Mouse (Mus musculus) heart, postnatal 25 days (tissue): ENCODE measurements around the gene Synpo2. TPM values are rescaled to one million over a fixed set of nuclear protein-coding genes. Genes with fewer than 3 reads are reported as not detected.
A peak's percentile ranks its signal among the peaks of the same experiment; 100 is the strongest.

Experiments used
- DNase-seq: peaks from one replicate; pipeline ENCODE4 v3.0.0; 2022; ENCODE audit warnings: low spot score
- intact Hi-C: fragments of 180-260 bp; cut with DNase I; formaldehyde crosslinking; loops from one replicate; pipeline ENCODE4 v1.15.1; 2025
- total RNA-seq, 2 experiments: library from RNA; stranded (reverse); gene quantifications; 2 replicates each; pipeline ENCODE4 v1.2.3; 2021

Gene Synpo2
- total RNA-seq: 10 to 100 TPM; 75.9 to 80.6 TPM

DNA sequence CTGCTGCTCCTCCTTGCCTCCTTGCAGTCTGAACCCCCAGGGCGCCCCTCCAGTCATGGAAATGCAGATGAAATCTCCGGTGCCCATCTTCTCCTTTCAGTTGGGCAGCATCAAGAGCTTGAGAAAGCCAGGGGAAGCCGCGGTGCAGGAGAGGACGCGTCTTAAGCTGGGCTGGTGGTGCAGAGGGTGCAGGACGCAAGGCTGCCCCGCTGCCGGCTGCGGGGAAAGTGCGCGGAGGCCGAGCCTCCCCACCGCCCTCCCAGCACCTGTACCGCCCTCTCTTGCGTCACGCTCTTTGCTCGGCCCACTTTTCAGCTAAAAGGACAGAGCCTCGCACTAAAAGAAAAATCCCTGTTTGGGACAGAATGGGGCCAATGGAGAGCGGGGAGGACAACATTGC, at the start of gene Synpo2:
Gene Synpo2 (minus strand): TSS at position 229 of the 400 bp plus-strand sequence.
- intact Hi-C loops: loop anchor here (1.0 to 2.0 kb wide), 2 partner anchors 31 to 86 kb away; partner anchors contain the start of gene Sec24d
- DNase-seq: peak; percentile 63

DNA sequence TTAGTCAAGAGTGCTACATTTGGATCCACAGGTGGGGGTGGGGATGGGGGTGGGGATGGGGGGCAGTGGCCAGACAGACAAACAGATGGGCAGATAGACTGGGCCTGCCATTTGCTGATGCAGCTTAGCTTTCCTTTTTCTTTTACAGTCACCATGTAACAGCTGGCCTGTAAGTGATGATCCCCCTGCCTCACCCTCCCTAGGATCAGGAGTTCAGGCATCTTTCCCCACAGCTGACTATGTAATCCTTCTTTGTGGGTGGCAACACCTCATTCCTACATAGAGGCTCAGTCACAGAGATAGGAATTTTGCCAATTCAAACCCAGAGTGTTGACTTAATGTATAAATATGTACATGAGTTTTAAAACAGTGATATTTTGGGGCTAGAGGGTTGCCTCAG, 49.7 kb upstream of the Synpo2 start:
- DNase-seq: no peak
- intact Hi-C loops: no loop called here

DNA sequence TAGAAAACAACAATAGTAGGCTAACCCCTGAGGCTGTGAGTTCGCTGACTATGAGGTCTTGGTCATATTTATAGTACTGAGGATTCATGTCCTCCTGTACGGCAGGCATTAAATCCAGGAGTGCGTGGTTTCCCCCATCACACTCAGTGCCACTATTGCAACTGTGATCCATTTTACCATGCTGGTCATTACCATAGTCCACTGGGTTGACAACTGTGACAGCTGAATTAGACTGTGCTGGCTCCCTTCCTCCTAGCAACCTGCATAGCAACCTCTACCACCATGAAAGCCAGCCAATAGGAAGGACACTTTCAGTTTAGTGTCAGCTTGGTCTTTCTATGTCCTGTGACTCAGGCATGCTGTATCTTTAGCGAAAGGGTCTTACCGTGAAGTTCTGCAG, 48.3 kb upstream of the Synpo2 start:
- DNase-seq: no peak
- intact Hi-C loops: no loop called here

DNA sequence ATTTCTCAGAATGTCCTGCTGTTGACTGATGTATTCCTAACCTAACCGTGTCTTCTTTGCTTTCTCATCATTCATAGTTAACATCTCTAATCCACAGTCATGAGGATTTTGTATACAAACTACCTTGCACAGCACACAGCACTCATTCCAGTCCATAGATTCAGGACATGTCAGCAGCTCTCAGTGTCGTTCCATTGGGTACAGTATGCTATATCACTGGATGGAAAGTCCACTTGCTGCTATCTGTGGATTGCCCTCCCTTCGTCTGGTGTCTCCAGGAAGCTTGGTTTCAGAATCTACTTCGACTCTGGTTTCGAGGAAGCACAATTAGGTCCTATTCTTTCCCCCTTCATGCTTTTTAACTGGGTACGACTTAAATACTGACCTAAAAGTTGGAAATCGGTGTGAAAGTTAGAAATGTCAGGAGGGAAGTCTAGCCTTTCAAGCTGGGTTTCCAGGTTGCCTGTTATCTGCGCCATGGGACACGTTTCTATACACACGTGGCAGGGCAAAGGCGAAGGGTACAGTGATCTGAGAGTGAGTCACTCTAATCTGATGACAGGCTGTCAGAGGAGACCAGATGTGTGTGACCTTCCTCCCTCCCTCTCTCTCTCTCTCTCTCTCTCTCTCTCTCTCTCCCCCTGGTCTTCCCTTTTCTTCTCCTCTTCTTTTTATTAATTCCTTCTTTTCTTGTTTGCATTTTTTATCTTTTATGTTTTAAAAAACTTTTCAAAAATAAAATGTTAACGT, 47.1 kb upstream of the Synpo2 start:
- no peak for DNase-seq
- intact Hi-C loops: no loop called here

DNA sequence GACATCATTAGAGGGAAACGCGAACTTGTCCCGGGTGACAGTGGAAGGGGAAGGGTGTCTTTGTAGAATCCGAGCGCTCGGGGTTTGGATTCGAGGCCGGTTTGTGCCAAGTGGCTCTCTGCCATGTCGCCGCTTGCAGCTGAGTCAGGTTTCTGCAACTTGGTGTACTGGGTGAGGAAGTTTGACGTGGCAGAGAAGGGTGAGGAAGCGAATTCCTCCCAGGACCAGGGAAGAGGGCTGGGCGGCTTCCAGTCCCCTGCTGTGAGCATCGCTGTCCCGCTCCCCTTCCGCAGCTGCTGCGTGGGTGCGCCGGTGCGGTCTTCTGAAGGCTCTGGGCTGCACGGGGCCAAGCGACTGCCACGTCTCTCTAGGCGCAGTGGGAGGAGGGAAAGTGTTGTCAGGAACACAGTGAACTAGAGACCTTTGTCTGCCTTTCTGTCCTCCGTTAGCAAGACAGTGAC, 31.8 kb upstream of the Synpo2 start:
- DNase-seq: peak; percentile 69
- intact Hi-C loops: loop anchor here (2.0 kb wide), 1 partner anchor 31 kb away; the partner anchor contains the start of gene Synpo2

DNA sequence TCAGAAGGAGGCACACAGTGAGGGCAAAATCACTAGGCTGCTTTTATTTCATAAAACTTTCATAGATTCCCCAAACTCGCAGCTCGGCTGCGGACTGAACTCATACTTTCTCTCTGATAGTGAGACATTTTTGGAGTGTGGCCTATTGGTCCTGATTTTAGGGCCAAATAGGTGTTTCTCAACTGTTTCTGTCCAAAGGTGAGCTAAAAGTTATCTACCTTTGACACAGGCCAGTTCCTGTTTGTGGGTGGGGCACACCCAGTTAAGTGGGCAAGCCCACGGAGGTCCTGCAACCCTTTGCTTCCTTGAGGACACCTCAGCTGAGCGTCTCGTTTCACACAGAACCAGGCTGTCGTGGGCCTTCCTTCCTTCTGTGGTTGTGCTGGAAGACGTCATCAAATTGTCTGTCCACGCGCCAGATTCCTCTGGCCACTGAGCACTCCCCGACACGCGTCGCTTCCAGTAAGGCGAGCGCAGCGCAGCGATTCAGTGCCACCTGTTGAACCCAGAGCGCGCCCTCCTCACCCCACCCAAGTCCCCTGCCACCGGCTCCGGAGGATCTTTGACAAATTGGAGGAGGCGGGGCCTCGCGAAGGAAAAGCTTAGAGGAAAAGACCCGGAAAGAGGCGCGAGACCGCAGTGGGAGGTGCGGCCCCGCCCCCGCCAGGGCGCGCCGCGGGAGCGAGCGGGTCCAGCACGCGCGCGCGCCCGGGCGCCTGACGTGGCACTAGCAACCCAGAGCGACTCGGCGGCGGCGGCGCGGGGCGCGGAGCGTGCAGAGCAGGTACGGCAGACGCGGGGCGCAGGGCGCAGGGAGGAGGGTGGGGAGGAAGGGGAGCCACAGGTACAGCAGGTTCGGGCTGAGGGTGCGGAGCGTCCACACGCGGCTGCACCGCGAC, 31.1 kb upstream of the Synpo2 start, which contains the start of gene Sec24d:
Gene Sec24d (plus strand): TSS at position 703 of the 899 bp plus-strand sequence.
- intact Hi-C loops: loop anchor here (2.0 kb wide), 1 partner anchor 30 kb away; the partner anchor contains the start of gene Synpo2
- peak; percentile 84 for DNase-seq

DNA sequence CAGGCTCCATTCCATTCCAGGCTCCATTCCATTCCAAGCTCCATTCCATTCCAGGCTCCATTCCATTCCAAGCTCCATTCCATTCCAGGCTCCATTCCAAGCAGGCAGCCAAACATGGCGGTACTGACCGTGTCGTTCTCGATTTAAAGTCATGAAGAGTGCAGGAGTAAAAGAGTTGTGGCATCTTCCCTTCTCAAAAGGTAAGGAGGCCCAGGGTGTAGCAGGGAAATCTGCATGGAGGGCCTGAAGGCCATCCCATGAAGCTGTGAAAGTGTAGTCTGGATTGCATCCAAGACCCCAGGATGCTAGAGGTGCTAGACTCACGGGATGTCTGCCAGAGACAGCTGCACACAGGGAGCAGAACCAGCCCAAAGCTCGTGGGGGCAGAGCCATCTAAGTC, 28.8 kb upstream of the Synpo2 start:
- DNase-seq: no peak
- intact Hi-C loops: no loop called here

DNA sequence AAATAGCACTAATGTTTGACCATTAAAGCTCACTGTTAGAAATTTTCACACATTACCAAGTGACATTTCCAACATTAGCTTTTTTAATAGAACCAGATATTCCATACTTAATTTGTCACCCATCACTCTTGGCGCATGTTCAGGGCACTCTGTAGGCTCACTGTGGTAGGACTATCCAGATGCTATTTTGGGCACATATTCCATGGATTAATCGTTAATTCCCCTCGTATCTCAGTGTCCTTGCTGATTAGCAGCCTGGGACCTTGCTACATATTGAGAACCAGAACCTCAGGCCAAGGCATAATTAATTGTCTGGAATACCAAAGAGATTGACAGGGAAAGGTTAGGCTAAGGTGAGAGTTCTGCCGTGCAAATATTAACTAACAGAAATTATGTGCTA, 22.8 kb upstream of the Synpo2 start:
- DNase-seq: no peak
- intact Hi-C loops: no loop called here

DNA sequence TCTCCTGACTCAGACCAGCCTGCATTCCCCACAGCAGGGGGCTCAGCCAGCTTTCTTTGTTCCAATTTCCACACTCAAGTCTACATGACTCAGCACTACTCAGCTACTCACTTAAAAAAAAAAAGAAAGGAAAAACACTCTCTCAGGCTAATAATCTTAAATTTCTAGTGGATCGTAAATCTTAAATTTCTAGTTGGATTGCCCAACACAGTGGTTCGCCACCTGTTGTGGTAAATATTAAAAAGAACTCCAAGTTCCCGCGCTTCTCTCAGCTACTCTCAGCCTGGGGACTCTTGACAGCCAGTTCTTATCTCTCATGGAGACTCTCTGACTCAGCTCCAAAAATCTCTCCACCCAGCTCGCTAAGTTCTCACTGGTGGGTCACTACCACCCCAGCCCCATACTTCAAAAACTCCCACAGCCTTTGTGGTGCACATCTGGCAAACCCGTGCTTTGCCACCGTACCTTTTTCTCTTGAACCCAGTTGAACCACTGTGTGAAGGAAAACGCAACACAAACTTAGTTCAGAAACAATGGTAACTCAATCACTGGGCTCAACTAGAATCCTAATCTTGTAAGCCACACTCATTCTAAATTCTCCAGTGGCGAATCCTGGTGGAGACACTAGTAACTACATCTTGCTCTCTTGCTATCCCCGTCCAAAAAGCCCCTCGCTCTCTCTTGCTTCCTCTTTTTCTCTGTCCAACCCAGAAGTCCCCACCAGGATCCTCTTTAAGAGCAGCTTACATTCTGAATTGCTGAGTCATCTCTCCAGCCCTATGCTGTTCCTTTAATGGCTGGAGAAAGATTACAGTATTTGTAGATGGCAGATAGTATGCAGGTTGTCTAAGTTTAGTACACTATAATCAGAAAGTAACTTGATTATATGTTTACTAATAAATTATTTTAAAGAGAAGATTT, 20.5 kb upstream of the Synpo2 start:
- intact Hi-C loops: no loop called here
- DNase-seq: no peak

DNA sequence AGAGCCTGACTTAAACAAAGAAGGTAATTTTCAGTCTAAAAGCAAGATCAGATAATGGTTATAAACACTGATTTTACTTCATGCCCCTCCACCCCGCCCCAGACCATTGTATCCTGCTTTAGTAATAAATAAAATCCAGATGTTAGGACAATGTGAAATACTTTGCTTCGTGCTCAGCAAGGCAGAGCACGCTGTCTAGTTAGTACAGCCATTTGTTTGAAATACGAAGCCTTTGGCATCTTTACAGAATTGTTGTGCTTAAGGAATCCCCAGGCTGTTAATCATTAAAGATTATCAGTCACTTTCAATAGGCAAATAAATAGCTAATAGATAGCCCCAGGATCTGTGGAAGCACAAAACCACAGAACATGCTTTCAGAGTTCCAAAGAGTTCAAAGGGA, 9.7 kb upstream of the Synpo2 start:
- no peak for DNase-seq
- intact Hi-C loops: no loop called here

DNA sequence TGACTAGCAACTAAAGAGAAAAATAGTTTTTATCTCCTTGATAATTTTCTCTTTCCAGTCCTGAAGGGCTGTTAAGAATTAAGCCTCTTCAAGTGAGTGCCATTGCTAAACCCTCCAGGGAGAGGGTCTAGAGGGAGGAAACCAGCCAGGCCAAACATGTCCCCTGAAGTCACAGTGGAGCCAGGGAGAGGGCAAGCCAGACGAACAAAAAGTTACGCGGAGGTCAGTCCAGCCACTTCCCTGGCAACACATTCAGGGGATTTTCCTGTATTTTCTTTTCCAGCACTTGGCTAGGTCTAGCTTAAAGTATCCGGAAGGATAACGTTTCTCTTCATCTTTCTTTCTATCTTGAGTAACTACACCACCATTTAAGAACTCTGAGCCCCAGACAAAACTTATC, 8.4 kb upstream of the Synpo2 start:
- peak; percentile 53 for DNase-seq
- intact Hi-C loops: no loop called here

DNA sequence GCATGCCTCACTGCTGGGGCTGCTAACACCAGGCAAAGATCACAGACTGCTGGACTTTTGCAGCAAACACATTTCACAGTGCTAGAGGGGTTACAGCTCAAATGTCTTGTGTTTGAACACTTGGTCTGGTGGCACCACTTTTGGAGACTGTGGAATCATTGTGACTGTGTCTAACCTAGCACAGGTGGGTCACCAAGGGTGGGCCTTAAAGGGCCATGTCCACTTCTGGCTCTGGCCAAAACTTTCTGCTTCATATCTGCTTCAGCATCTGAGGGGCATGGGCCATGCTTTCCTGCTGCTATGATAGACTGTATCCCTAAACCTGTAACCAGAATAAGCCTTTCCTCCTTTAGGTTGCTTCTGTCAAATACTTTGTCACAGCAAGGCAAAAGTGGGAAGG, 1.5 kb upstream of the Synpo2 start:
- DNase-seq: no peak
- intact Hi-C loops: loop anchor here (2.0 kb wide), 1 partner anchor 29 kb away; the partner anchor contains the start of gene Sec24d

DNA sequence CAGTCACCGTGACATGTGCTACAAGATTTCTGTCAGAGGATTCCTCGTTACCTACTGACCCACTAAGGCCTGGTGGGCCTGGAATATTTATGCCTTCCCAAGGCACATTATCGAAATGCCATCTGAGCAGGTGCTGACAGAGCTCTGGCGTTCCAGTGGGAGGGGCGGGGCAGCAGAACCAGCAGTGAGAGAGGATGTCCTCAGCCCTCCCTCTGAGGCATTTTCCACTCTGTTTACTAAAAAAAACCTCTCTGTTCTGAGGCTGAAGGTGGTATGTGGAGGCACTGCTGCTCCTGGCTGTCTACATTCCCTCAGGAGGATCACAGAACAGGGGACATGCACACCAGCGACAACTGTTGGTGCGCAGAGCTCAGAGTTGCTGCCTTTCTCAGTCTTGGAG, 1.1 kb upstream of the Synpo2 start:
- intact Hi-C loops: loop anchor here (2.0 kb wide), 1 partner anchor 30 kb away; the partner anchor contains the start of gene Sec24d
- DNase-seq: no peak

DNA sequence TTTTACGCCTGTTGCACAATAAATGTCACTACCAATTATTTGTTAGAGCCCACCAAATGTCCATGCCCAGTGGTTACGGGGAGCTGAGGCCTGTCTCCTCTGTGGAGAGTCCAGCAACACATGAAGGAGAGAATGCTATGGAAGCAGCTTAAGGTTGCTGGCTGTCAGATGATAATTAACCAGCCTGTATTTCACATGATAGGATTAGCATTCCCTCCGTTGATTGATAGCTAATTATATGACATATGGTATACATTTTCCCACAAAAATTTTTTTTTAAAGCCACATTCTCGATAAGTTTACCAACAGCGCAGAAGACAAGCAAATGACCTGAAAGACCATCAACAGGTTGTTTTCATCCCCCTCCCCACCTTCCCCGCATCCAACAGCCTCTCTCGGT, 454 bp downstream of the Synpo2 start:
- no peak for DNase-seq
- intact Hi-C loops: loop anchor here (1.0 kb wide), 1 partner anchor 87 kb away; no protein-coding TSS in a partner anchor

DNA sequence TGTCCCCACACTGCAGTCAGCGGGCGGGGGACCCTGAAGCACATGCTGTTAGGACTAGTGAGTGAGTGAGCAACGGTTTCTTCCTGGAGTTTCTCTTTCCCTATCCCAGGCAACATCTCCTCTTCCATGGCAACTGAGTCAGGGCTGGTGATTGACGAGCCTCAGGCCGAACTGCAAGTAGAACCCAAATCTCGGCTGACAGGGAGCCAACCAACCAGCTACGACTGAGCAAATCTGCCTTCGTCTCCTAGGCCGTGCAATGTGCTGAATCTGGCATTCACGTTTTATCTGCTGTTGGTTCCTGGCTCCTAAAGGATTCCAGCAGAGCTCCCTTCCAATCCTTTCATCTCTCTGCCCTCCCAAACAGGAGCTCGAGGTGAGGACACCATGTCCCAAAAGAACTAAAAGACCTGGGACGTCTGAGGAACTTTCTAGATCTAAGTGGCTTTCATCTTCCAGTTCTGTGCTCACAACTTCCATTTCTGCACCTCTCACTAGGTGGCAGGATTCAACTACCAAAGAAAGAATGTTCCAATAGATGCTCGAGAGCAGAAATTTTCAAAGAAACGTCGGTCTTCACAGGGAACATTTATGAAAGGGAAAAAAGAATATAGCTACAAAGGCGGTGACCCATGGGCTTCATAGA, 1.6 kb downstream of the Synpo2 start:
- no peak for DNase-seq
- intact Hi-C loops: loop anchor here (5.0 kb wide), 1 partner anchor 42 kb away; no protein-coding TSS in a partner anchor

DNA sequence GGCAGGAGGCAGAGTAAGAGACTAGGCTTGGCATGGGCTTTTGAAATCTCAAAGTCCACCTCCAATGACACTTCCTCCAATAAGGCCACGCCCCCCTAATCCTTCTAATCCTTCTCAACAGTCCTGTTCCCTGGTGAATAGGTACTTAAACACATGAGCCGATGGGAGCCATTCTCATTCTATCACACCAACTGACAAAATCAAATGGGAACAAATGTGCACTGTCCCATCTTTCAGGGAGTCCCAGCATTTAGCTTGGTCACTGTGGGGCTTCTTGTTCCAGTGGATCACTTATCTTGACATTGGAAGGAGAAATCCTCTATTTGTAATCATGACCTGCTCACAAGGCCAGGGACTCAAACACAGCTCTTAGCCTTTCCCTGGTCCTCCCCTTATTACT, 4.3 kb downstream of the Synpo2 start:
- DNase-seq: no peak
- intact Hi-C loops: loop anchor here (2.0 to 5.0 kb wide), 2 partner anchors 39 to 63 kb away; no protein-coding TSS in a partner anchor

DNA sequence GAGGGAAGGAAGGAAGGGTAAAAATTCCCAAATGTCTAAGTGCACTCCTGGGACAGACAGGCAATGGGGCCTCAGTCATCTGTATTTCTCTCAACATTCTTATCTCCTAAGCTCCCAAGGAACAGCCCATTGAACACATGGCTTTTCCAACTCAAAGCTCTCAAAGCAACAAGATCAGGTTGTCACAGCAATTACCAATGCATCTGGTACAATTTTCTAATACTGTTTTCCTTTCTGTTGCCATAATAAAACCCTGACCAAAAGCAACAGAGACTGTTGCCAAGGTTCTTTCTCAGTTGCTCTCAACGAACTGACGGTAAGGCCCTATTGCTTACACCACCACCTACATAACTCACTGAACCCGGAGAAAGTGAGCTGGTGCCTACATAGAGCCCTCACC, 8.7 kb downstream of the Synpo2 start:
- intact Hi-C loops: no loop called here
- no peak for DNase-seq

DNA sequence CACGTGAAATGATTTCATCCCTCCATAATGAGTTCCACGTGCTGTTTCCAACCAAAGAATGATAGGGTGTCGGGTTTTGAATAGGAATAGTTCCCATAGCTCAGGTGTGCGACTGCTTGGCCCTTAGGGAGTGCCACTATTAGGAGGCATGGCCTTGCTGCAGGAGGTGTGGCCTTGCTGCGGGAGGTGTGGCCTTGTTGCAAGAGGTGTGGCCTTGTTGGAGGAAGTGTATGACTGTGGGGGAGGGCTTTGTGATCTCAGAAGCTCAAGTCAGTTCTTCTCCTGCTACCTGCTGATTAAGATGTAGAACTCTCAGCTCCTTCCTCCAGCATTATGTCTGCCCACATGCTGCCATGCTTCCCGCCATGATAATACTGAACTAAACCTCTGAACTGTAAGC, 17.3 kb downstream of the Synpo2 start:
- intact Hi-C loops: no loop called here
- DNase-seq: no peak

DNA sequence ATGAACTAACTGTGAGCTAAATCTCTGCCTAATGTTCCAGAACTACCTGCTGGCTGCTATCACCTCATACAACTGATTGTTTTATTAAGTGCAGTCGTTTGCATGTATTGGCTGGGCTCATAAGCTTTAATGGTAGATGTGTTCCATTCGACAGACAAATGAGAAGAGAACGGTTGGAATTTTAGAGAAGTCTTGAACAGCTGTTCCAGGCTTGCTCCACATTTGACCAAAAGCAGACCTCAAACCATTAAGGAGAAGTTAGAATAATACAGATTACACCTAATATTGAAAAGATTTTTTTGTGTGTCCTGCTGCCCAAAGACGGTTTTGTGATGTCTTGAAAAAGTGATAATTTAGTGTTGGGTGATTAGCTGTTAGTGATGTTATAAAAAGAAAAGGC, 27.1 kb downstream of the Synpo2 start:
- DNase-seq: no peak
- intact Hi-C loops: no loop called here
